Mouse (Mus musculus) spleen, adult 2 months (tissue): ENCODE data around the gene Schip1. TPM values are rescaled to one million over a fixed set of nuclear protein-coding genes. Genes with fewer than 3 reads are reported as not detected.

Experiments
- DNase-seq, 2 experiments: peaks; one replicate each; pipeline versions ENCODE4 v3.0.0 to v3.0.0-alpha.2; 2012 to 2021; ENCODE audit warnings: low spot score in 2 of 2, low read depth in 1 of 2
- H3K27ac ChIP-seq: fragments of 200-500 bp; 2 replicates; pipeline ENCODE4 v1.5.1; 2012; ENCODE audit warnings: low read length, inconsistent platforms; ENCODE audit not compliant: insufficient read depth
- H3K27me3 ChIP-seq: fragments of 200-500 bp; 2 replicates; pipeline ENCODE4 v1.6.1; 2012; ENCODE audit warnings: mild to moderate bottlenecking, moderate library complexity, low read length, inconsistent platforms; ENCODE audit not compliant: control insufficient read depth, insufficient read depth
- H3K36me3 ChIP-seq: fragments of 200-500 bp; 2 replicates; pipeline ENCODE4 v1.6.1; 2012; ENCODE audit warnings: mild to moderate bottlenecking, low read length, inconsistent platforms; ENCODE audit not compliant: control insufficient read depth, insufficient read depth
- H3K4me1 ChIP-seq: fragments of 200-500 bp; 2 replicates; pipeline ENCODE4 v1.6.1; 2011; ENCODE audit warnings: inconsistent platforms; ENCODE audit not compliant: control insufficient read depth, insufficient read depth, insufficient read length
- H3K4me3 ChIP-seq: fragments of 200-500 bp; 2 replicates; pipeline ENCODE4 v1.5.1; 2011; ENCODE audit warnings: mild to moderate bottlenecking, inconsistent platforms; ENCODE audit not compliant: insufficient read depth, insufficient read length; ENCODE audit errors: extremely low read depth
- CTCF ChIP-seq: fragments of 200-500 bp; IDR thresholded peaks from 2 replicates; pipeline ENCODE4 v1.5.1; 2011; ENCODE audit warnings: mild to moderate bottlenecking, inconsistent platforms; ENCODE audit not compliant: insufficient read depth, insufficient read length, insufficient replicate concordance; ENCODE audit errors: extremely low read depth
- POLR2A ChIP-seq: fragments of 200-500 bp; IDR thresholded peaks from 2 replicates; pipeline ENCODE4 v1.6.1; 2011; ENCODE audit warnings: low read depth, low read length, inconsistent platforms
- WGBS: fragments of 180-500 bp; shearing (Covaris S2); methylation state at CpG from one replicate; pipeline ENCODE4 v1.1.7; 2018; 5-methylcytosine and 5-hydroxymethylcytosine counted together
- polyA plus RNA-seq: library from polyadenylated mRNA; depleted of rRNA; stranded (reverse); fragments of >200 nt; gene quantifications from 2 replicates; pipeline ENCODE4 v1.2.3, GENCODE M21; 2012

The Schip1 gene
- polyA plus RNA-seq, 1 experiment = 3.7 TPM

GRCm38 (mm10) chr3:68421849-68422248, 357.2 kb downstream of the Schip1 start:
- Histone ChIP-seq H3K27me3 (no peaks in the 10 kb centered on the region), H3K27ac (no peak overlapping the region), H3K4me1 (no peaks in the 10 kb centered on the region), H3K36me3 (no peaks in the 10 kb centered on the region), H3K4me3 (no peak overlapping the region)
- TF ChIP-seq CTCF = no peak
- no peak for TF ChIP-seq POLR2A
- WGBS = 87% methylated on average over 2 of the region's 2 CpGs
- DNase-seq = no peak

- H3K27ac ChIP-seq = no peak overlapping the region
- H3K4me3 ChIP-seq = no peak overlapping the region
- no peaks in the 10 kb centered on the region for H3K27me3 ChIP-seq
- H3K36me3 ChIP-seq = no peaks in the 10 kb centered on the region
- no peak for DNase-seq
- 90% methylated on average over 5 of the region's 5 CpGs for WGBS
- no peaks in the 10 kb centered on the region for H3K4me1 ChIP-seq
- TF ChIP-seq CTCF = no peak
- TF ChIP-seq POLR2A = no peak
These were observed 363.5 kb downstream of the Schip1 start for GRCm38 (mm10) chr3:68428081-68428480.

GRCm38 (mm10) chr3:68434435-68434834, 369.8 kb downstream of the Schip1 start:
- TF ChIP-seq POLR2A = no peak
- no peak for TF ChIP-seq CTCF
- H3K4me3 ChIP-seq = no peak overlapping the region
- WGBS = 85% methylated on average over 7 of the region's 7 CpGs
- H3K27ac ChIP-seq = no peak overlapping the region
- H3K4me1 ChIP-seq = no peaks in the 10 kb centered on the region
- no peak for DNase-seq
- H3K36me3 ChIP-seq = no peaks in the 10 kb centered on the region
- H3K27me3 ChIP-seq = no peaks in the 10 kb centered on the region

GRCm38 (mm10) chr3:68434897-68435296, 370.3 kb downstream of the Schip1 start:
- no peak for DNase-seq
- no peaks in the 10 kb centered on the region for H3K4me1 ChIP-seq
- no peak overlapping the region for H3K27ac ChIP-seq
- WGBS = 83% methylated on average over 2 of the region's 2 CpGs
- no peaks in the 10 kb centered on the region for H3K36me3 ChIP-seq
- no peaks in the 10 kb centered on the region for H3K27me3 ChIP-seq
- no peak overlapping the region for H3K4me3 ChIP-seq
- TF ChIP-seq CTCF (no peak), POLR2A (no peak)

GRCm38 (mm10) chr3:68448480-68448879, 383.9 kb downstream of the Schip1 start:
- Histone ChIP-seq H3K27ac (no peak overlapping the region), H3K4me1 (no peaks in the 10 kb centered on the region), H3K36me3 (no peaks in the 10 kb centered on the region), H3K27me3 (no peaks in the 10 kb centered on the region), H3K4me3 (no peak overlapping the region)
- DNase-seq = no peak
- no peak for TF ChIP-seq POLR2A
- TF ChIP-seq CTCF = no peak
- 64% methylated on average over 2 of the region's 2 CpGs for WGBS

- H3K36me3 ChIP-seq = no peaks in the 10 kb centered on the region
- H3K27ac ChIP-seq = no peak overlapping the region
- no peak overlapping the region for H3K4me3 ChIP-seq
- WGBS = 90% methylated on average over 1 of the region's 1 CpGs
- no peaks in the 10 kb centered on the region for H3K27me3 ChIP-seq
- H3K4me1 ChIP-seq = no peaks in the 10 kb centered on the region
- no peak for TF ChIP-seq POLR2A
- TF ChIP-seq CTCF = no peak
- no peak for DNase-seq
These were observed 387.0 kb downstream of the Schip1 start for GRCm38 (mm10) chr3:68451634-68452033.

GRCm38 (mm10) chr3:68453266-68453665, 388.7 kb downstream of the Schip1 start:
- Histone ChIP-seq H3K36me3 (no peaks in the 10 kb centered on the region), H3K27me3 (no peaks in the 10 kb centered on the region), H3K4me3 (no peak overlapping the region), H3K4me1 (no peaks in the 10 kb centered on the region), H3K27ac (no peak overlapping the region)
- TF ChIP-seq POLR2A = no peak
- TF ChIP-seq CTCF = no peak
- DNase-seq = no peak
- WGBS = 14% methylated on average over 5 of the region's 5 CpGs
